Mouse (Mus musculus): ENCODE measurements around the gene Gm28305. TPM values are rescaled to one million over a fixed set of nuclear protein-coding genes. Genes with fewer than 3 reads are reported as not detected.

Gene Gm28305
- not detected in 2 replicates for total RNA-seq (2015; ENCODE audit: low replicate concordance)
- not detected in 2 replicates for total RNA-seq (2017; ENCODE audit: low replicate concordance)

DNA sequence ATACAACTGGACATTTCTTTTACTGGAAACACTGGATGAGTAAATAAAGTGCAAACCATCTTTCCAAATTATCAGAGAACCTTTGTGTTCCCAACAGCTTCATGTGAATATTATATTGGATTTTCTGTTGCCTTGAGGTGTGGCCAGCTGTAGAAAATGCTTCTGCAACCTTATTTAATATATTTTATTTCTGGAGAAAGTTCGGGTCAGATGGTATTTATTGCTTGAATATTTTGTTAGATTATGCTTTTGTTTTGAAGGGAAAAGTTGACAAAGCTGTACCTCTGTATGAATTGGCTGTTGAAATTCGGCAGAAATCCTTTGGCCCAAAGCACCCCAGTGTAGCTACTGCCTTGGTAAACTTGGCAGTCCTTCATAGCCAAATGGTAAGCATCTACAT lies at the start of gene Gm28305:
TSS of gene Gm28305 (plus strand) at position 301 of the 400 bp plus-strand sequence.
- no peak for ATAC-seq (replicated peaks; ENCODE audit: low FRiP score, poor library complexity, severe bottlenecking)

DNA sequence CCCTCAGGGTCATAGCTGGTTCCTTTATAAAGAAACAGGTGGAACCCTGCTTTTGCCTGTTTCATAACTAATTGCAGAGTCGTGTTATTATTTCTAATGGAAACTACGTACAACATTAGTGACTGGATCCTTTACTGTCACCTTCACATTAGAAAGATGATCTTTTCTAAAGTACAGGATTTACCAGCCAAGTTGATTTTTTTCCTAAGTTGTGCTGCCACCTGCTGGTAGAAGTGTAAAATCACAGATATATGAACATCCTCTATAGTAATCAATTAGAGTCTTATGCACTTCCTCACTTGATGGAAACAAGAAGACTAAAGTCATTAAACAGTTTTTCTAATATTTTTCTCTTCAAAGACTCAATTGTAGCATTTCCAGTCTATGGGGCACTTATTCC lies 44.0 kb upstream of the Gm28305 start:
- ATAC-seq (replicated peaks; ENCODE audit: low FRiP score, poor library complexity, severe bottlenecking): no peak

GRCm38 (mm10) chr9:104000601-104001000 lies 39.9 kb upstream of the Gm28305 start:
- ATAC-seq (replicated peaks; ENCODE audit: low FRiP score, poor library complexity, severe bottlenecking): no peak

GRCm38 (mm10) chr9:104001921-104002859 lies 38.3 kb upstream of the Gm28305 start, which contains the start of gene Nphp3:
Gene Nphp3 (plus strand): TSS chr9:104002544.
- ATAC-seq (replicated peaks; ENCODE audit: low FRiP score, poor library complexity, severe bottlenecking): peak; percentile 95

DNA sequence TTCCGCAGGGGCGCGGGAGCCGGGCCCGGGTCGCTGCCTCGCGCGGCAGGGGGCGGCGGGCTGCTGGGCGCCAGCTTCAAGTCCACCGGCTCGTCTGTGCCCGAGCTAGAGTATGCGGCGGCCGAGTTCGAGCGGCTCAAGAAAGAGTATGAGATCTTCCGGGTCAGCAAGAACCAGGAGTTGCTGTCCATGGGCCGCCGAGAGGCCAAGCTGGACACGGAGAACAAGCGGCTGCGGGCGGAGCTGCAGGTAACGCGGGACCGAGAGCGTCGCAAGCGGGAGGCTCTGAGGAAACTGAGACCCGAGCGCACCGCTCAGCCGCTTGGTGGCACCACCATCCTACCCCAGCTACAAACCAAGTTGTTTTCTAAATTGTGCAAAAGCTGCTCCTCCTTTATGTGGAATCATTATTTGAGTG lies 37.5 kb upstream of the Gm28305 start:
- ATAC-seq (replicated peaks; ENCODE audit: low FRiP score, poor library complexity, severe bottlenecking): no peak

DNA sequence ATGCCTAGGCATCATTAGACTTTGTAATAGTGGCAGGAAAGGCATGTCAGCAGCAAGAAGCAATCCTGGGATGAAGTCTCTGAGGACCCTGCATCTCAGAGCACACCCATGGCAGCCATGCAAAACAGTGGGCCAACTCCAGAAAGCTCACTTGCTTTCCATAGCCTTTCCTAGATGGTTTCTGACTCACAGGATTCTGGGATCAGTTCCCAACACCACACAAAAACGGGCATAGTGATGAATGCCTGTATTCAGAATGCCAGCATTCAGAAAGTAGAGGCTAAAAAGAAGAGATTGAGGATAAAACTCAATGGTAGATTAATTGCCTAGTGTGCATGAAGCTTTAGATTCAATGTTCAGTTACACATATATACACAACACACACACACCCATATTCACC lies 25.9 kb upstream of the Gm28305 start:
- ATAC-seq (replicated peaks; ENCODE audit: low FRiP score, poor library complexity, severe bottlenecking): no peak

DNA sequence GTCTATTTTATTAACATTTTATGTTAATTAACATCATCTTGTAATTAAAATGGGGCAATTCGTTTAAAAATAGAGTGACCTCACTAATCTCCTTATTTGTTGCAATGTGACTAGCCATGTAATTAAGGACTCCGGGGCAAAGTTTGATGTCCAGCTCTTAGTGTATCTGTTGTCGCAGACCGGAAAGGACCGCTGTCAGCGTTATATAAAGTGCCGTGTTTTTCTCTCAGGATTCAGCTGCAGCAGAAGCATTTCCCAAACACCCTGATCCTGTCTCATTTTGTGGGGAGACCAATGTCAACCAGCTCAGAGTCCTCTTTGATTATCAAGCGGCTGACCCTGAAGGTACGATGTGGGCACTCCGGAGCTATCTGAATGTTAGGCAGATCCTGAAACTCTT lies 19.4 kb upstream of the Gm28305 start:
- ATAC-seq (replicated peaks; ENCODE audit: low FRiP score, poor library complexity, severe bottlenecking): no peak

DNA sequence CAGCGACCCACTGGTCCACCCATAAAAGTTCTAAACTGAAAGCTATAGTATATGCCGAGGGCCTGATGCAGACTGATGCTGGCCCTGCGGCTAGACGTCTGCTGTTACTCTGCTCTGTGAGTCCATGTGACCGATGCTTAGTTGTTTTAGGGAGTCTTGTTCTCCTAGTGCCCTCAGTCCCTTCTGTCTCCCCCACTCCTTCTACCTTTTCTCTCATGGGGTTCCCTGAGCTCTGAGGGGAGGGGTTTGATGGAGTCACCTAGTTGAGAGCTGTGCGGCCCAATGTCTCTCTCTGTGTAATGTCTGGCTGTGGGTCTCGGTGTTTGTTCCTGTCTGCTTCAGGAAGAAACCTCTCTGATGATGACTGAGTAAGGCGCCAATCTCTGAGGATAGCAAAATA lies 13.3 kb upstream of the Gm28305 start:
- ATAC-seq (replicated peaks; ENCODE audit: low FRiP score, poor library complexity, severe bottlenecking): no peak

DNA sequence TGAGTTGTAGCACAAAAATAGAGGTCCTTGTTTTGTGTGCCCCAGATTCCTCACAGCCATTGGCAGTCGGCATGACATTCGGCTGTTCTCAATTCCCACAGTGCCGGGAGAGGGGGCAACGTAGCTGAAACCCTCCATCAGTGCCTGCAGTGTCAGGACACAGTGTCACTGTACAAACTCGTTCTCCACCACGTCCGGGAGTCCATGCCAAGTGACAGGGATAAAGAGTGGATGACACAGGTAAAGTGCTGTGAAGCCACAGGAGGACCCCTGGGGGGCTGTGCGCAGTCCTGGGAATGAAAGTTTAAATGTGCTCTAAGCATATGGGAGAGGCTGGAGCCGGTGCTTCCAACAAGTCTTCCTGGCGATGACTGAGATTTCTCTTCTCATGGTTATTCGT lies 10.6 kb upstream of the Gm28305 start:
- no peak for ATAC-seq (replicated peaks; ENCODE audit: low FRiP score, poor library complexity, severe bottlenecking)

GRCm38 (mm10) chr9:104034231-104034630 lies 6.2 kb upstream of the Gm28305 start:
- ATAC-seq (replicated peaks; ENCODE audit: low FRiP score, poor library complexity, severe bottlenecking): no peak

DNA sequence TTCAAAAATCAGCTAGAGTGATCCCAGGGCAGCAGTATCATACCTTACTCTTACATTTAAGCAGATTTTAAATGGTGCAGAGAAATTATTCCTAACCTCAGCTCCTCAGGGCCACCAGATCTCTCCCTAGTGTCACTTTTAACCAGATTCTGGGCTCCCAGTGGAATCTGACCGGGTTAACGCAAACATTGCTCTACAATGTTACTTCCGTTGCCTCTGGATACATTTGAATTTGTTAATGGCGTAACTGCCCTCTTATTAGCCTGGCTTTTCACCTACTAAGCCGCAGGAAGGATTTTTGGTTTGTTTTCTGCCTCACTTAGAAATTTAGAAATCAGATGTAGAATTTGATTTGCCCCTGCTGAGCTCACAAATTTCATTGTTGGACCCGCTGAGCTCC lies 5.7 kb upstream of the Gm28305 start:
- no peak for ATAC-seq (replicated peaks; ENCODE audit: low FRiP score, poor library complexity, severe bottlenecking)

GRCm38 (mm10) chr9:104035261-104036015 lies 5.0 kb upstream of the Gm28305 start:
- 0 out of 2 replicates have a peak, but pooled peaks have one; percentile 65 for ATAC-seq (replicated peaks; ENCODE audit: low FRiP score, poor library complexity, severe bottlenecking)

GRCm38 (mm10) chr9:104038266-104038665 lies 2.2 kb upstream of the Gm28305 start:
- ATAC-seq (replicated peaks; ENCODE audit: low FRiP score, poor library complexity, severe bottlenecking): no peak

DNA sequence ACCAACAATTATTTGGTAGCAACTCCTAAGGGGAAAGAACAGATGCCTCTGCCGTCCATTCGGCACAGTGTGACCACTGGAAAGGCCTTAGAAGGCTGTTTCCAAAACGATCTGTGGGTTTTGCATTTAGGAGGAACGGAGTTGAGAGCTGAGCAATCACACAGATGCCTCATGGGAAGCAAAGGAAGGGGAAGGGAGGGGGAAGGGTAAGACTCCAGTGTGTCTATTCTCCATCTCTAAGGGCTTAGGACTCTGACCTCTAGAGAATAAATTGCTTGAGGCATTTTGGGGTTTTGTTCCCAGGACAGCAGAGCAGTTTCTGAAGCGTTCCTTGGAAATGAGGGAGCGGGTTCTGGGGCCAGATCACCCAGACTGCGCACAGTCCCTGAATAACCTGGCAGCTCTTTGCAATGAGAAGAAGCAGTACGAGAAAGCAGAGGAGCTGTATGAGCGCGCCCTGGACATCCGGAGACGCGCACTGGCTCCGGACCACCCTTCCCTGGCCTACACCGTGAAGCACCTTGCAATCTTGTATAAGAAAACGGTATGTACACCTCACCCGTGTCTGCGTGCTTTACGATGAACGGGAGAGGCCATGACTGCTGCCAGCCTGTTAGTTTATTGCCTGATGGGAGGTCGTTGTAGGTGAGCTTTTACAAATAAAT lies 1.3 kb upstream of the Gm28305 start:
- ATAC-seq (replicated peaks; ENCODE audit: low FRiP score, poor library complexity, severe bottlenecking): no peak

GRCm38 (mm10) chr9:104039742-104040141 lies 720 bp upstream of the Gm28305 start:
- no peak for ATAC-seq (replicated peaks; ENCODE audit: low FRiP score, poor library complexity, severe bottlenecking)

GRCm38 (mm10) chr9:104043676-104044075 lies 3.2 kb downstream of the Gm28305 start:
- ATAC-seq (replicated peaks; ENCODE audit: low FRiP score, poor library complexity, severe bottlenecking): no peak

DNA sequence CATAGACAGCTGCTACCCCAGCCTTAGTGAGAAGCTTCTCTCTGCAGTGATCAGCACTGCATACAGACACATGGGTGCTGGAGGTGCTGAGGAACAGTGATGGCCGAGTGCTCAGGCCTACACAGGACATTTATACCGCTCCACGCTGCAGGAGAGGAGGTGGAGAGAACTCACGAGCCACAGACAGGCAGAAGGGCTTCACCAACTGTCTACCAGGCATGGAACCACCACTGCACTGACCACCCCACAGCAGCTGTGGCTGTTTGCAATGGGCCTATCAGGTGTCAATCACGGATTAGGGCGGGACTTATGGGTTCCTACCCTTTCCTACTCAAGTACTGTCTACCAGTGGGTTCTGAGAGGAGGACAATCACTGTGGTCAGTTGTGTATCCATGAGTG lies 10.6 kb downstream of the Gm28305 start:
- ATAC-seq (replicated peaks; ENCODE audit: low FRiP score, poor library complexity, severe bottlenecking): 0 out of 2 replicates have a peak, but pooled peaks have one; percentile 42

DNA sequence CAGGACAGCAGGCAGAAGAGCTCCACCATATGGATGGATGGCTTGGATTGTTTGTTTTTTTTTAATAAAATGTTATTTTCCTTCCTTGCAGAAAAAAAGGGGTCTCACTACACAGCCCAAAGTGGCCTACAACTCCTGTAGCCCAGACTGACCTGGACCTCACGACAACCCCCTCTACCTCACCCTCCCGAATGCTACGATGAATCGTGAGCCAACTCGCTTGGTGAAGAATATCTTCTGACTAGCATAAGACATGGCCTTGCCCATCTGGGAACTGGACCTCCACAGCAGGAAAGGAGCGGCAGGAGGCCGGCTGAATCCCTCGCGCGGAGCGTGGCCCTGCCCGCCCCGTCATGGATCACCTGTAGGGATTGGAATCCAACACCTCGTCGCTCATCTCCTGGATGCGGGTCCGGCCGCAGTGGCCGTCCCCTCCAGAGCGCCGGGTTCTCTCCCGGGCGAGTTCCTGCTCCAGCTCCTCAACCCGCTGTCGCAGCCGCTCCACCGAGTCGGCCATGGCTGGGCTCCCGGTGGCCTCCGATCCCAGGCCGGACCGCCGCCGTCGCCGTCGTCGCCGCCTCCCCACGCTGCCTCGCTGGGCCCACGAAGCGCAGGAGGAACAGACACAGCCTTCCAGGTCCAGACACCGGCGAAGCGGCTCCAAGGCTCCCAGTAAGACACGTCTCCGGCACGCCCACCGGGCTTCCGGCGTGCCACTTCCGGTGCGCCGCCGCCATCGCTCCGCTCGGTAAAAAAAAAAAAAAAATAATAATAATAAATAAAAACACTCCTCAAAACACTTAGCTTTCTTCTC lies 22.2 kb downstream of the Gm28305 start, which contains the start of gene Uba5:
TSS of gene Uba5 (minus strand) at position 705 of the 814 bp plus-strand sequence.
- ATAC-seq (replicated peaks; ENCODE audit: low FRiP score, poor library complexity, severe bottlenecking): peak; percentile 89

Measured in erythroid progenitor cell, adult 5-6 weeks (primary cell).